Mouse (Mus musculus) layer of hippocampus, postnatal 25 days (tissue): Measurements from ENCODE around the gene Hoxd3. TPM values are rescaled to one million over a fixed set of nuclear protein-coding genes. Genes with fewer than 3 reads are reported as not detected.

Experiments
- DNase-seq, 2 experiments: peaks; one replicate each; pipeline ENCODE4 v3.0.0; 2022; ENCODE audit warnings: mixed read lengths in 2 of 2, low spot score in 1 of 2; ENCODE audit errors: extremely low spot score in 1 of 2
- total RNA-seq, 2 experiments: library from RNA; stranded (reverse); gene quantifications; 2 replicates each; pipeline ENCODE4 v1.2.3; 2021

Gene Hoxd3
- total RNA-seq, 2 experiments from 2014 or later: not detected

DNA sequence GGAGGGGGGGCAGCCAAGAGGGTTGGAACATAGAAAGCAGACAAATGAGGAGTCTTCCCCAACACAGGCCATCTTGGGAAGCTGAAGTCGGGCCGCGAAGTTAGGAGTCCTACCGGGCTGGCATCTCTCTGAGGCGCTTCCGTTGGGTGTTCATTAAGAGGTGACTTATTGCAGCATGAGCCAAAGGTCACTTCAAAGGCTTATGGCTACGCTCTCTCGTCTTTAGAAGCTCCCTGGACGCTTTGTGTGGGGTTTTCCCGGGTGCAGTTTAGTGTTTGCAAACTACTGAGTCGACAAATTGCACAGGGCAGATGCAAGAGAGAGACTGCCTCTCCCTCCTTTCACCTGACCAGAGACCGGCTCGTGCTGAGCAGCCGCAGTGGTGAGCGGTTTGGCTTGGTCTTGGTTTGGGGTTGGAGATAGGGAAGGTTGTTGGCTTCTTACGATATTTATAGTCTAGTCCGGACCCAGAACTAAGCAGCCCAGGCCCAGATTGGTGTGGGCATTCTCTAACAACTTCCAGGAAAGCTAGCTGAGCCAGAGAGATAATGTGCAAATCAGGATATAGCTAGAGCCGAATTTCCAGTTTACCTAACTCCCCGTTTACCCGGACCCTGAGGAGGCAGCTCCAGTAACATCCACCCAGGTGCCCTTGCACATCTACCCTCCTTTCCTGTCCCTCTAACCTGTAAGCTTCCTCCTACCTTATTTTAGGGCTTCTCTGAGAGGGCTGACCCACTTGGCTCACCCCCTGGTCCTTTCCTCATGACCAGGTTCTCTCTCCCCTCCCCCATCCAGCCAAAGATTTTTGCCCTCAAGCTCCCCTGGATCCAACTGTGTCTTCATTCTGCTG lies 27.1 kb downstream of the Hoxd3 start:
- DNase-seq: no peak

DNA sequence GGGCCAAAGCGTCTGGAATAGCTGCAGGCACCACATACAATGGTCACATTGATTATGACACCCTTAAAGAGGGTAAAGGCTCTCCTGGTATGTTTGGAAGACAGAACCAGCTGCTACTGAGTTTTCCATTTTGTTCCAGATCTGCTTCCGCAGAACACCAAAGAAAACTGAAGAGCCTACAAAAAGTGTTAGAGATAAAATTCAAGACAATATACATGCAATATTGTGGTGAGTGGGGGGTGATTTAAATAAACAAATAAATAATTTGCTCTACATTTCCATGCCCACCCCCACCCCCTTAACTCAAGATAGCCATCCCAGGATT lies 27.7 kb downstream of the Hoxd3 start:
- no peak for DNase-seq

DNA sequence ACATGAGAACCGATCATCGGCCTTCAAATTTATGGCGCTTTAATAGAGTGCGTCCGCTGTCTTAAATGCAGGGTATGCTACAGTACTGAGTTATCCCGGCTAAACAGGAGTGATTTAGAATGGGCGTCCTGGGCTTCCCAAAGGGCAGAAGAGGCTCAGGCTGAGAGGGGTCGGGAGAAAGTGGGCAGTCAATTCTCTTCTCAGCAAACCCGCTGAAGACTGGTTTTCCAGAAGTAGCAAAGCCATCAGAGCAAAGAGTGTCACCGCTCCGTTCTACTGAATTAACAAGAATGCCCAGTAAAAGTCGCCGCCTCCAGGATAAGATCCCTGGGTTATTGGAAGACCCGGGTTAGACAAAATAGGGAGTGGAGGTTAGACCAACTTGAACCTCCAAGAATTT lies 28.1 kb downstream of the Hoxd3 start:
- DNase-seq: no peak

DNA sequence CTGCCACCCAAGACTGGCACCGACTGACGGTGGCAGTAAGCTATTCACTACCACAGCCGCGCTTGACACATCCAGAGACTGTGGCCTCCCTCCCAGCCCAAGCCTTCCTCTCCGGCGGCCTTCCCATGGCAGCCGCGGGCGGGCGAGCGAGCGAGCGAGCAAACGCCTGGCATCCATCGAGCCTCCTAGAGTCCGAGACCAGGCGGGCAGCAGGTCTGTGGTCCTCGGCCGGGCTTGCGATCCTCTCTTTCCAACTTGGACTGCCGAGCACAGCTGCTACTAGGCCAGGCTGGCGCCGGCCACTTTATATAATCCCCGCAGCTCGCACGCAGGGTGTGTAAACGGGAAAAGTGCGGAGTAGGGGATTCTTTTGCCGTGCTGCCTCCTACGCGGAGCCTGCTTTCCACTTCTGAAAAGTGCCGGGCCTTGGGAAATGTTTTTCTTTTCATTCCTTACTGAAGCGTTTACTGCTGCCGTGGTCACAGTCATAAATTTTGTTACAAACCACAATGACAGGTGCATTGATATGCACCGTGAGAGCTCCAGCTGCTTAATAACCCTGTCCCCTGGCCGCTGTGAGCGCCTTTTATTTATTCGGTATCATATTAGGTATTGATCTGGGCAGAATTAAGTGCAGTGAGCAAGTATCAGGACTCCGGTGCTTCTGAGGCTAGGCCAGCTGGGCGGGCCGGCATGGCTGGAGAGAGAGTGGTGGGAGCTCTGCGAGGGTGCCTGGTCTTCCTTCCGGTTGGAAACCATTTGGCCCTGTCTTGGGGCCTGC lies 28.8 kb downstream of the Hoxd3 start:
- DNase-seq: no peak

DNA sequence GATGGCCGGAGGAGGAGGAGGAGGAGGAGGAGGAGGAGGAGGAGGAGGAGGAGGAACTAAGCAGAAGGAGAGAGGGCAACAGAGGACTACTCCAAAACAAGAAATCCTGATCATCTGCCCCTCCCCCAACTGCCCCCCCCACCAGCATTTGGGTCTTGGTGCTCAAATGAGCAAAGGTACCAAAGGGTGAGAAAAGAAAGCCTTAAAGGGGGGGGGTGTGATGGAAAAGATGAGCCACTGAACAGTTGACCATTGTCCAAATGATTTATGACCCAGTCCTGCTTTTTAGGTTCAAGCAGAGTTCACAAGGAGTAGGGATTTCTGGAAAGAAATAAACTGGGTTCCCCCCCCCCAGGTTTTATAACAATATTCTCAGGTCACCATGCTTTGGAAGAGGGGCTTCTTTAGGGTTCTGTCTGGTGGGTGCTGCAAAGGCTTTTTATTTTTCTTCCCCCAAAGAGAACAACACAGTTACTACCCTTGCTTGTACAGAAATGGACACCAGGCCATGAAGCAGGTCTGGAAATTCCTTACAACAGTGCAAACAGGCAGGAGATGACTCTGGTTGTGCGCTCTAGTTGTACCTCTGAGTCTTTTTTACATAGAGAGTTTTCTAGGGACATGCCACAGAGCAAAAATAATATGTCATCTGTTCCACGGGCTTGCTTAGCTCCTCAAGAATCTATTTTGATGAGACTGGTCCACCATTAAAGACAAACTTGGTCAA lies 29.7 kb downstream of the Hoxd3 start:
- DNase-seq: no peak

DNA sequence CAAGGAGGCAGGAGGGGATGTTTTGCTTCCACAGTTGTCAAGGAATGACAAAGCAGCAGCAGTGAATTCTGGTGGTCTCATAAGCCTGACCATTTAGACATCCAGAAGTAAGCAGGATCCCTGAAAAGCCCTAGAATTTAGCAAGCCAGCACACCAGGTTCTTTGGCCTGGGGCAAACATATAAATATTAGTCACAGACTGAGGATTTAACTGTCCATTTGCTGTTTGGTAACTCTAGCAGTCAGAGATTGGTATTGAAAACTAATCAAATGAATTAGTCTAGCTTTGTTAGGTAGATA lies 30.2 kb downstream of the Hoxd3 start:
- no peak for DNase-seq

DNA sequence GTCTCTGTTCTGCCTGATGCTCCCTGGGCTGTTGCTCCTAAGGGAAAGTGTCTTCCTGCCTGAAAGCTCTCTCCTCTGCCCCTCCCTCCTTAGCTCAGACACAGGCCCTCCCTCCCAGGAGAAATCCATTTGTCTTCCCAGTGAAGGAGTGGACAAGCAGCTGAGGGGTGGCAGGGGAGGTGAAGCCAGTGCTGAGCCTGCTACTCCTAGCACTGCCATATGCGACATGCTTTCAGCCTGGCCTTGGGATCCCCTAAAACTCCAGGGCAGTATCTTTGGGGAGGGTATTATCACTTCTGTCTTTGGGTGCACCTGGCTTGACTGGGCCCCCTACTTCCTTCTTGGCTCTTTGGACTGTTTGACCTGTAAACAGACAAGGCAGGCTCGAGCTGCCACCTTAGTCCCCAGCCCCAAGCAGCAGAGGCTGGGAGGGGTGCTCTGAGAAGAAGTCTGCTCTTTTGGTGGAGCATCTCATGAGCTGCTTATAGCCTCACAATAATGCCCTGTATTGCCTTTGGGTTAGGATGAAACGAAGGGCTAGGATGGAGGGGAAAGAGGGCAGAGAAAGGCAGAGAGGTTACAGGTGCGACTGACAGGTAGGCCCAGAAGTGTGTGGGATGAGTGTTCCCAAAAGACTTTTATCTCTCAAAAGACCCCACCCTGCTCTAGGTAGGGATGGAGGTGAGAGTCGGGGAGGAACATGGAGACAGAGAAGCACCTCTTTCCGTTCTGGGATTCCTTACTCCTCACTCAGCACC lies 34.0 kb downstream of the Hoxd3 start:
- DNase-seq: no peak

DNA sequence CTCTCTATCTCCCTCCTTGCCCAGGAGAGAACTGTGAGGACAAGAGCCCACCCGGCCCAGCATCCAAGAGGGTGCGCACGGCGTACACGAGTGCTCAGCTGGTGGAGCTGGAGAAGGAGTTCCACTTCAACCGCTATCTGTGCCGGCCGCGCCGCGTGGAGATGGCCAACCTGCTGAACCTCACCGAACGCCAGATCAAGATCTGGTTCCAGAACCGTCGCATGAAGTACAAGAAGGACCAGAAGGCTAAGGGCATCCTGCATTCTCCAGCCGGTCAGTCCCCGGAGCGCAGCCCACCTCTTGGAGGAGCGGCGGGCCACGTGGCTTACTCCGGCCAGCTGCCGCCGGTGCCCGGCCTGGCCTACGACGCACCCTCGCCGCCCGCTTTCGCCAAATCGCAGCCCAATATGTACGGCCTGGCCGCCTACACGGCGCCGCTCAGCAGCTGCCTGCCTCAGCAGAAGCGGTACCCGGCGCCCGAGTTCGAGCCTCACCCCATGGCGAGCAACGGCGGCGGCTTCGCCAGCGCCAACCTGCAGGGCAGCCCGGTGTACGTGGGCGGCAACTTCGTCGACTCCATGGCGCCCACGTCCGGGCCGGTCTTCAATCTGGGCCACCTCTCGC lies 34.7 kb downstream of the Hoxd3 start:
- no peak for DNase-seq

DNA sequence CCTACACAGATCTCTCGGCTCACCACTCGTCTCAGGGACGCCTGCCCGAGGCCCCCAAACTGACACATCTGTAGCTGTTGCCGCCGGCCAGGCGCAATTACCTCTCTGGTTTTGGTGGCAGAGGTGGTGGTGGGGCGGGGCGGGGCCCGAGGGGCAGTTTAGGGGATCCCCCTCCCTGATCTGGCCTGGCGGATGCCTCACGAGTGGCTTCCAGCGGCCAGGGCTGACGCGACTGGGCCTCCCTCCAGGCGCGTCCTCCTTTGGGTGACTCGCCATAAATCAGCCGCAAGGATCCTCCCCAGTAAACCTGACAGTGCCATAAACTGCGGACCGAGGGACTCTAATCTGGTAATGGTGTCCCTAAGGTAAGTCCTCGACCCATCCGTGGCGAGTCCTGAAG lies 35.3 kb downstream of the Hoxd3 start:
- no peak for DNase-seq

DNA sequence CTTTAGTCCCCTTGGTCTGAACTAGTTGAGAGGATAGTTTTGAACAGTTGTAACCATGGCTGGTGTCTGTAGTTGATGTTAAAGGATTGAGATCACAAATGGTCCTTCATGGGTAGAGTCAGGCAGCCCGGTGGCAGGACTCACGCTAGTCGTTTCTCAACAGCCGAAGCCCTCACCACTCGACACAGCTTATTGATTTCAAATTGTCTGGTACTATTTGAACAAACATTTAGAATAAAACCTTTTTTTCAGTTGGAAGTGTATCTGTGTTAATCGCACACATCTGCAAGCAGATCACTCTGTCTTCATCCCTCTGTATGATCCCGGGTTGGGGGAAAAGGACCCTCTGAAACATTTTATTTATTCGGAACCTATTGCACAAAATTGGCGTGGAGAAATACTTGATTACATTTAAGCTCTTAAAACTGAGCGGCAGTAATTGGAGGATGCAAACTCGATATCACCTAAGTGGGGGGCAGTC lies 36.0 kb downstream of the Hoxd3 start:
- DNase-seq: no peak

DNA sequence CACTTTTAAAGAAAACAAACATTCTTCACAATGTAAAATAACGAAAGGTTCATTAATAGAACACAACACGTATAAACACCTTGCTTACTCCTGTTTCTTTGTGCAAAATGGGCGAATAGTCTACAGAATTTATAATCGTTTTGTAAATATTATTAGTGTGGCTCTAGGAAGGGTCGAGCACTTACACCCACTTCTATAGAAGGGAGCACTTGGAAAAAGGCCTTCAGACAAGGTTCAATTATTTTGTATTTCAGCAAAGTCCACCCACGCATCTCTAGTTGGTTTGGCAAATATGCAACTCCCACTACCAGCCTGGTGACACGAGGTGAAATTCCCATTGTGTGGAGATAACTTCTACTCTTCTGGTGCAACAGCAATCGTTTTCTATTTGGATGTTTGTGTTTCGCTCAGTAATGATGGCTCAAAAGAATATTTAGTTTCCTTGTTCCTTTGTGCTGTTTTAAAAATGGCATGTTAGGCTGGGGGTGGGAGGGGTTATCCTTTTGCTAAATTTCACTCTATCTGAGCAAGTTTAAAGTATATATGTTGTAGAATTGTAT lies 36.8 kb downstream of the Hoxd3 start:
- no peak for DNase-seq

DNA sequence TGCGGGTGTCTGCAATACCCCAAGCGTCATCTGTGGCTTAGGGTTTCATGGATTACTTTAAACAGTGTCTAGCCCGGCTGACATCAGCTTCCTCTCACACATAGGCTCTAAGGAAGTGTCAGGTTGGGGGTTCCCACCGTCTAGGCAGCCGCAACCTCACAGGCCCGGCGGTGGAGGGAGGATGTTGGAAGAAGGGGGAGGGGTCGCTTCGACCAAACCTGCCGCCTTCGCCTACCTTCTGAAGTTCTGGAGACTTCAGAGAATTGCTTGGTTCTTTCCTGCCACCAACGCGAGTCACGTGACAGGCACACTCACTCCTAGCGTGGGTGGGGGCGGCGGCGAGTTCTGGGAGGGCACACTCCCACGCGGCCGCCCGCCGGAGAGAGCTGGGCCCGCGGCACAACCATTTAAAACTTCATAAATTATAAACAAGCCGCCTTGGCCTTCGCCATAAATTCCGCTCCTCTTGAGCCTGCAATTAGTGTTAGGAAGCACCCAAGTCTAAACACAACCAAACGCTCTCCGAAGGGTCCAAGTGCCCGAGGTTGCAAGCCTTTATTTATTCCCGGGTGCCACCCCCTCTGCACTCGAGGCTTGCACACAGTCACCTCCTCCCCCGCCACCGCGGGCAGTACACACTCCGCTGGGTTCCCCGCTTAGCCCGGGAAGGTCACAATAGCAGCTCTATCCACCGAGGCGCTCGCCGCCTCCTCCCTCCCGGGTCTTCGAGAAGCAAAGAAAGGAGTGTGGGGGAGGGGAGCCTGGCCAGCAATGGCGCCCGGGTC lies 37.8 kb downstream of the Hoxd3 start:
- DNase-seq: no peak

DNA sequence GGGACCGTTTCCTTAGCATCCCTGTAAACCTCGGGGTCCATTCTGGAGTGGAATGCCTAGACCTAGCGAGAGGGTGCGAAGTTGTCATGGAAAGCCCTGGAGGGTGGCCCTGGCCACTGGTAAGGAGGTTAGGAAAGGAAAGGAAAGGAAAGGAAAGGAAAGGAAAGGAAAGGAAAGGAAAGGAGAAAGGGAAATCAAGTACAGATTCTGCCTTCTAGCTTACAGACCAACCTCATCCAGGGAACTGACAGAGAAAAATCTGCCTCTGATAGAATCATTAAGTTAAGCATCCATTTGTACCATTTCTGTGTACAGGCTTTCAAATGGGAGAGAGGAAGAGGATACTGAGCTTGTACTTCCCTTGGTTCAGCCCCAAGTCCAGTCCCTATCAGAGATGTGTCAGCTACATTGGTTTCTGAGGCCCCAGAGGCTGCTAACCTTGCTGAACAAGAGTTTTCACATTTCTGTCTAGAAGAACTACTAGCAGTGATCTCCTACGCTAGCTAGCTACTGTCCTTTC lies 39.1 kb downstream of the Hoxd3 start:
- no peak for DNase-seq

DNA sequence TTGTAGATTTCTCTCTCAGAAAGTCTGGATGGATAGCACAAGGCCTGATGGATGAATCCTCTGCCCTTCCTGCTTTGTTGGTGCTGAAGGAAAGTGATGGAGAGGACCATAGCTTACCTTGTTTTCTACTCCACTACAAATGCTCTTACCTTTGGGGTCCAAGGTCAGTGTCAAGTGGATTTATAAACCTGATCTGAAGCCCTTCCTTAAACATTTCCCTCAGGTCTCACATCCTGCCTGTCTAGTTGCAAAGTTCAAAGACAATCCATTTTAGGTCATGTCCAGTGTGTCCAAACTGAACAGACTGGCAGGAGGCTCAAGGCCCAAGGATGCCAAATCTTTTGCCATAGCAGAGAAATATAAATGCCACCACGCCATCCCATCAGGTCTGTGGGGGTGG lies 40.1 kb downstream of the Hoxd3 start:
- DNase-seq: no peak

DNA sequence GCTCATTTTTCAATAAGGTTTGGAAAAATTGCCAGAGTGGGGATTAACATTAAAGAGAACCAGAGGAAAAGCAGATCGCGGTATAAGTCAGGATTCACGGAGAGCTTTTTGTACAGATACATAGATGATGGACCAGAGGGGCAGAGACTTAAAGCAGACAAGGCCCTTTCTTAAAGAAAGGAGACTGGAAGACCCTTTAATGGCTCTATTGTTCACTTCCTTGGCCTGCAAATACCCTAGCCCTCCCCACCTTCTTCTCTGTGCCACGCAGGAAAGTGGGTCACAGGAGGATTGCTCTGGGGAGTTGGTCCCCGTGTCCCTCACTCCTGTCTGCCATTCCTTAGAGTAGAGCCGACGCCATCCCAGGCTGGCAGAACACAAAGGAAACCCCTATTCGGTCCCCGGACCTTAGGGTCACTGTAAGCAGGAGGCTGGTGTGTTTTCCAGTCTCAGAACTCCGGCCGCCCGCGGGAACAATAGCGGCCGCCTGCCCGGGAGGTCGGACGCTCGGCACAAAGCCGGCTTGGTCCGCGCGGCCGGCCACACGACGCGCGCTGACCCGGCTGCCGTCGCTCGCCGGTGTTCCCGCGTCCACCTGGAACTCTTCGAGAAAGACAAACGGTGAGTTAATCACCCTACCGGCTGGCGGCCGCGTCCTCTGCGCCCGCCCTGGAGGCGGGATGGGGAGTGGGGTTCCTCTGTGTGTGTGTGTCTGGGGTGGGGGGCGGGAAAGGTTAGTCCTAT lies 40.9 kb downstream of the Hoxd3 start:
- DNase-seq: no peak

DNA sequence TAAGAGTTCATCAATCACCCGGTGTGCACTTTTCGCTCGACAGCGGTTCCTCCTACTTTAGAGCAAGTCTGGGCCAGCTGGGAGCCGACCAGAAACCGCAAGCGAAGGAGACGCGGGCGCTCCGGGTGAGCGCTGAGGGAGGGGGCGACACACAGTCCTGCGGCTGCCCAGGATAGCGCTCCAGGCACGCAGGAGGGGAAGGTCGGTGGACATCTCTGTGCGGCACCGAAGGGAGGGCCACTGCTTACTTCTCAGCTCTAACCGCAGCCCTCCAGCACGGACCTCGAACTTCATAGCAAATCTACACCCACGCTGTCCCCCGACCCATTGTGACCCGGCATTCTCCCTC lies 41.4 kb downstream of the Hoxd3 start:
- DNase-seq: no peak

DNA sequence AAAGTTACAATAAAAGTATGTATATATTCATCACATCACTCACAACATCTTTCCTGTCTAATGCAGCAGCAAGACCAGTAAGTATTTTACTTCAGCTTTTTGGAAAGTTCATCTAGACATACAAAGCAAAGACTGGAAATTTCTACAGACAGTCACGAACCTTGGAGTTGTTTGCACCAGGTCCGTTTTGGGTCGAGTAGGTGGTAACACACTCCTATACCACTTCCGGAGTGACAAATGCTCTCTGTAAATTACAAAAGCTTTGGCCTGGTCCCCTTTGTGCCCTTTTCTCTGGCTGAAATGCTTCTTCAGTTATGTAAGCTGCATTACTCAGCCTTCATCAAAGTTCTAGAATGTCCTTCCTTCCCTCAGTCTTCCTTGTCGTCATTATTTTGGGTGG lies 42.0 kb downstream of the Hoxd3 start:
- no peak for DNase-seq

DNA sequence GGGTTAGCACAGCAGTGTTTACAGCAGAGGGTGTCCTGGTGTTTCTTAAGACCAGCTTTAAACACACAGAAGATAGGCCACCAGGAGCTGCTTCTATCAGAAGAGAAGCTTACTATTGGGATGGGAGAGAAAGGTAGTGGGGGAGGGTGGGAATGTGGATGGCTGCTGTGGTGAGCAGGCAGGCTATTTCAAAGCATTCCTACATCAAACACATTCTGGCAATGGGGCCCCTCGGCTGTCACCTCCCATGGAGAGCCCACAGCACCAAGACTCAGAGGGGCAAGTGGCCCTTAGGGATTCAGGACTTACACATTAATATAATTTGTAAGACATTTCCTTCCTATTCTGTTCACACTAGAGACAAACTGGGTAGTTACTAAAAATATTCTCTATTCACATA lies 48.4 kb downstream of the Hoxd3 start:
- DNase-seq: no peak
